Mouse (Mus musculus) spleen, adult 2 months (tissue): Measurements from ENCODE around the gene Cd27.

ENCODE experiments used
- CTCF ChIP-seq: fragments of 200-500 bp; IDR thresholded peaks from 2 replicates; pipeline ENCODE4 v1.5.1; 2011; ENCODE audit warnings: mild to moderate bottlenecking, inconsistent platforms; ENCODE audit not compliant: insufficient read depth, insufficient read length, insufficient replicate concordance; ENCODE audit errors: extremely low read depth
- POLR2A ChIP-seq: fragments of 200-500 bp; IDR thresholded peaks from 2 replicates; pipeline ENCODE4 v1.6.1; 2011; ENCODE audit warnings: low read depth, low read length, inconsistent platforms

- TF ChIP-seq CTCF (no peak), POLR2A (no peak; the same call in 1 of the 2 replicates)
Observed at GRCm38 (mm10) chr6:125265239-125265638, 28.4 kb upstream of the Cd27 start.
